Mouse (Mus musculus) small intestine, adult 2 months (tissue): ENCODE measurements around the gene Fxyd5.

ENCODE experiments used
- CTCF ChIP-seq: fragments of 200-500 bp; IDR thresholded peaks from 2 replicates; pipeline ENCODE4 v1.5.1; 2012; ENCODE audit warnings: low read depth, mild to moderate bottlenecking, control low read depth, inconsistent platforms, low read length, moderate library complexity, mixed read lengths; ENCODE audit not compliant: insufficient replicate concordance, insufficient read length; ENCODE audit errors: extremely low read depth
- POLR2A ChIP-seq: fragments of 200-500 bp; IDR thresholded peaks from 2 replicates; pipeline ENCODE4 v1.6.1; 2012; ENCODE audit warnings: low read depth, mild to moderate bottlenecking, control low read depth, inconsistent platforms, low read length, moderate library complexity

DNA sequence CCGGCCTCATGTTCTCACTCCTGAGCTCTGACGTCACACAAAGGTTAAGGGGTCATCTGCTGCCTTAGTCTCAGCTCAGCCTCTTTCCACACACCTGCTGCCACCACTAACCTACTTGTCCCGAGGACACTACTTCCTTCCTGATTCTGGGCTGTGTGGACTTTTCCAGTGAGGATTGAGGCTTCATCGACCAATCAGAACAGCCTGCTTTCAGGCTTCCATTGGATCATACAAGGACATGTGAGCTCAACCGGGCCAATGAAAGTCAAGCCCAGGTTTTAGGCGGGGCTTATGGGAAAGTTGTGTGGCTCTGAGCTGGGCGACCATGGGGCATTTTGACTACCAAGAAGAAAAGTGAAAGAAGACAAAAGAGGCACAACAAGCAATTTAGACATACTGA is 5.4 kb downstream of the Fxyd5 start:
- TF ChIP-seq POLR2A (no peak), CTCF (no peak)
